Mouse (Mus musculus): ENCODE results near the gene Snph. TPM values are rescaled to one million over a fixed set of nuclear protein-coding genes. Genes with fewer than 3 reads are reported as not detected.

Gene Snph
- polyA plus RNA-seq, 1 experiment from 2014 or later = 0.60 TPM

GRCm38 (mm10) chr2:151542323-151543062, 89.9 kb downstream of the Snph start, which contains the start of gene Fkbp1a:
Fkbp1a (plus strand) TSS chr2:151542483.
- Histone ChIP-seq H3K4me2 (replicated peaks; ENCODE audit: low read depth) (peak within 1 kb of the TSS; percentile 80), H3K9me3 (ENCODE audit: control insufficient read depth) (no peaks in the 10 kb centered on the region), H3K27me3 (replicated peaks; ENCODE audit: control insufficient read depth, insufficient read depth, low read length) (no peaks in the 10 kb centered on the region), H3K27ac (ENCODE audit: low read depth, low read length) (peak within 1 kb of the TSS; percentile 80), H3K4me3 (ENCODE audit: low read depth, low read length) (peak within 1 kb of the TSS; percentile 62), H3K9ac (ENCODE audit: low read depth, low read length) (peak within 1 kb of the TSS; percentile 75), H3K4me1 (replicated peaks; ENCODE audit: control insufficient read depth, insufficient read depth, low read length) (peaks cover 10% of the 10 kb centered on the region), H3K36me3 (ENCODE audit: control insufficient read depth, insufficient read depth) (peaks cover 16% of the 10 kb centered on the region; the same call in 1 of the 2 replicates)
- under 1% methylated on average over 89 of the region's 93 CpGs for WGBS
- TF ChIP-seq CTCF (IDR thresholded peaks at IDR 0.05; ENCODE audit: low read depth) = peak; percentile 37; the same call in 1 of the 2 replicates
- ATAC-seq = peak; percentile 96

Other genes starting within 250 kb of the Snph start
- gene 4921509C19Rik, start 156.4 kb downstream of the Snph start, polyA plus RNA-seq (2015; fragmentation: Nextera tagmentation; extraction: Ambion mirVana) = not detected in 2 replicates
- 92.8 and 99.3 TPM in 2 replicates for gene Nsfl1c, start 138.4 kb downstream of the Snph start, polyA plus RNA-seq (2015; fragmentation: Nextera tagmentation; extraction: Ambion mirVana)
- gene Fkbp1a, start 90.1 kb downstream of the Snph start, polyA plus RNA-seq (2015; fragmentation: Nextera tagmentation; extraction: Ambion mirVana) = 370 and 377 TPM in 2 replicates
- 55.2 and 66.7 TPM in 2 replicates for gene Sdcbp2, start 60.0 kb downstream of the Snph start, polyA plus RNA-seq (2015; fragmentation: Nextera tagmentation; extraction: Ambion mirVana)
- gene Rad21l, start 35.9 kb upstream of the Snph start, polyA plus RNA-seq (2015; fragmentation: Nextera tagmentation; extraction: Ambion mirVana) = 0.09 TPM in 1 of 2 replicates, not detected in the other
- 1.3 TPM in 2 replicates for gene Tmem74b, start 69.4 kb upstream of the Snph start, polyA plus RNA-seq (2015; fragmentation: Nextera tagmentation; extraction: Ambion mirVana)
- 36.0 and 36.6 TPM in 2 replicates for gene Psmf1, start 111.6 kb upstream of the Snph start, polyA plus RNA-seq (2015; fragmentation: Nextera tagmentation; extraction: Ambion mirVana)
- not detected in 2 replicates for gene Rspo4, start 210.3 kb upstream of the Snph start, polyA plus RNA-seq (2015; fragmentation: Nextera tagmentation; extraction: Ambion mirVana)